Mouse (Mus musculus): Measurements from ENCODE around the gene Nr1d1.

GRCm38 (mm10) chr11:98755726-98756380 is 19.3 kb downstream of the Nr1d1 start:
- no peak for TF ChIP-seq GATA1 (IDR thresholded peaks at IDR 0.05; ENCODE audit: borderline replicate concordance, low read length)
- no peak for TF ChIP-seq FLI1 (IDR thresholded peaks at IDR 0.05; ENCODE audit: low read length)
